Mouse (Mus musculus): ENCODE results near the gene Il22ra2.

DNA sequence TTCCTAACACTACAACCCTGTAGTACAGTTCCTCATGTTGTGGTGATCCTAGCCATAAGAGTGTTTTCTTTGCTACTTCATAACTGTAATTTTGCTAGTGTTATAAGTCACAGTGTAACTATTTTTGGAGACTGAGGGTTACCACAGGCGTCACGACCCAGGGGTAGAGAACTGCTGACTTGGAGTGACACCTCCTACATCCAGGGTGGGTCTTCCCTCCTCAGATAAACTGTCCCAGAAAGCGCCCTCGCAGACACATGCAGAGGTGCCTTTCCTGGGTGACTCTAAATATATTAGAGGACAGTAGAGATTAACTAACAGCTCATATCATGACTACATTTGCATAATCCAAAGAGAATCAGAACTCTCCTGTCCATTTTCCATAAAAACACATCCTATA, 24.9 kb upstream of the Il22ra2 start:
- TF ChIP-seq POLR2A (IDR thresholded peaks at IDR 0.05; ENCODE audit: low read depth, low read length): no peak
- TF ChIP-seq CTCF (conservative IDR thresholded peaks at IDR 0.05; ENCODE audit: insufficient read depth, insufficient read length, low read depth, low read length): no peak

All from kidney, adult 2 months (tissue).